Mouse (Mus musculus) hindbrain, postnatal 0 days (tissue): ENCODE results near the gene Dapk2. TPM values are rescaled to one million over a fixed set of nuclear protein-coding genes. Genes with fewer than 3 reads are reported as not detected.
A peak's percentile ranks its signal among the peaks of the same experiment; 100 is the strongest.
"Not testable (repeated sequence)": the region's sequence is repeated elsewhere in the genome, so short reads cannot be mapped to it uniquely, and the experiment has no call there.

ENCODE experiments used
- ATAC-seq: fragments of 200-750 bp; cut with Nextera tagmentation; 2 replicates; pipeline ENCODE4 v1.8.0; 2017; ENCODE audit warnings: mild to moderate bottlenecking, moderate TSS enrichment, moderate library complexity
- DNase-seq: peaks from one replicate; pipeline ENCODE4 v3.0.0-alpha.2; 2015; ENCODE audit warnings: low spot score
- H3K27ac ChIP-seq: fragments of 300-500 bp; sonication (generic); 2 replicates; pipeline ENCODE4 v1.5.1; 2014; ENCODE audit warnings: mild to moderate bottlenecking
- H3K27me3 ChIP-seq: fragments of 300-500 bp; sonication (generic); 2 replicates; pipeline ENCODE4 v1.6.1; 2014; ENCODE audit warnings: low read length, mixed read lengths; ENCODE audit not compliant: insufficient read depth
- H3K36me3 ChIP-seq: fragments of 300-500 bp; sonication (generic); 2 replicates; pipeline ENCODE4 v1.6.1; 2014; ENCODE audit warnings: low read length, mixed read lengths; ENCODE audit not compliant: insufficient read depth
- H3K4me1 ChIP-seq: fragments of 300-500 bp; sonication (generic); 2 replicates; pipeline ENCODE4 v1.6.1; 2014; ENCODE audit warnings: antibody characterized with exemption, low read length, mixed read lengths; ENCODE audit not compliant: insufficient read depth
- H3K4me2 ChIP-seq: fragments of 300-500 bp; sonication (generic); 2 replicates; pipeline ENCODE4 v1.6.1; 2014; ENCODE audit warnings: low read depth, mild to moderate bottlenecking, low read length, moderate library complexity, mixed read lengths
- H3K4me3 ChIP-seq: fragments of 300-500 bp; sonication (generic); 2 replicates; pipeline ENCODE4 v1.5.1; 2014; ENCODE audit warnings: low read length
- H3K9ac ChIP-seq: fragments of 300-500 bp; sonication (generic); replicated peaks from 2 replicates; pipeline ENCODE4 v1.6.1; 2014; ENCODE audit warnings: mild to moderate bottlenecking, low read length, moderate library complexity, mixed read lengths
- H3K9me3 ChIP-seq: fragments of 300-500 bp; sonication (generic); 2 replicates; pipeline ENCODE4 v1.6.1; 2016; ENCODE audit warnings: low read length, mixed read lengths
- CTCF ChIP-seq: IDR thresholded peaks from 2 replicates; pipeline ENCODE4 v1.5.1; 2016; ENCODE audit warnings: antibody characterized with exemption, control low read depth, low read depth
- whole genome bisulfite sequencing: fragments of 180-500 bp; shearing (Covaris S2); extraction: QIAGEN DNeasy Blood & Tissue Kit; methylation state at CpG from one replicate; pipeline ENCODE4 v1.1.7; 2014; 5-methylcytosine and 5-hydroxymethylcytosine counted together
- polyA plus RNA-seq: library from polyadenylated mRNA; unstranded; fragments of >200 nt; fragmentation: Nextera tagmentation; extraction: Ambion mirVana; gene quantifications from 2 replicates; pipeline ENCODE4 v1.2.1, GENCODE M21; 2015
- total RNA-seq: library from RNA; depleted of rRNA; stranded (reverse); fragments of >200 nt; gene quantifications from 2 replicates; pipeline ENCODE4 v1.2.3, GENCODE M21; 2014

The Dapk2 gene
- total and polyA plus RNA-seq, 2 experiments from 2014 or later = 0.21 to 0.55 TPM

DNA sequence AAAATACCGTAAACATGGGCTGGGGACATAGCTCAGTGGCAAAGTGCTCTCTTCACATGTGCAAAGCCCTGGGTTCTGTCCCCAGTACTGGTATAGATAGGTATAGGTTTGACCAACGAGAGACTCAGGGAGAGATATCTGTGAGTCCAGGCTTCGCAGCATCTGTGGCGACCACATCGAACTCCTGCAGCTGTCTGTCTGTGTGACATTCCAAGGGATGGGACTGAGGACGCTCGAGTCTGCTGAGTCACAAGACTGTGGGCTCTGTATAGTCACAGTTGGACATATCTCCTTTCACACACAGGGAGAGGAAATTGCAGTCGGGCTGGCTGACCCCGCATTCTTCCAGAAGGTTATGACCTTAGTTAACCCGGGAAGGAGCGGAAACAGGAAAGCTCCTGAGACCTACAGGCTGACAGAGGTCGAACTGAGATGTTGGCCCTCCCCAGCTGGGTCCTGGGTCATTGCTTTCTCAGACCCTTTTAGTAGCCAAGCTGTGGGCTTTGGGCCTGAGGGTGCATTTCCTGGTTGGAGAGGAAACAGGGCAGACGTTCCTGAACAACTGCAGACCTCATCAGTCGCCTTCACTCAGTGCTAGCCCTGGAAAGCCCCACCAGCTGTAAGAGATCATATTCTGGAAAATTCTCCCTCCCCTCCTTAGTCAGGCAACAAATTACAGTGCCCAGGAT lies 118.8 kb downstream of the Dapk2 start:
- H3K4me3 ChIP-seq = no peak overlapping the region
- TF ChIP-seq CTCF = no peak
- DNase-seq (no peak), ATAC-seq (no peak)
- no peaks in the 10 kb centered on the region for H3K36me3 ChIP-seq
- H3K9me3 ChIP-seq = no peaks in the 10 kb centered on the region
- no peaks in the 10 kb centered on the region for H3K27me3 ChIP-seq
- no peak overlapping the region for H3K9ac ChIP-seq
- no peak overlapping the region for H3K27ac ChIP-seq
- WGBS = 37% methylated on average over 14 of the region's 14 CpGs
- peaks cover 11% of the 10 kb centered on the region; the same call in 1 of the 2 replicates for H3K4me1 ChIP-seq
- no peak overlapping the region for H3K4me2 ChIP-seq

DNA sequence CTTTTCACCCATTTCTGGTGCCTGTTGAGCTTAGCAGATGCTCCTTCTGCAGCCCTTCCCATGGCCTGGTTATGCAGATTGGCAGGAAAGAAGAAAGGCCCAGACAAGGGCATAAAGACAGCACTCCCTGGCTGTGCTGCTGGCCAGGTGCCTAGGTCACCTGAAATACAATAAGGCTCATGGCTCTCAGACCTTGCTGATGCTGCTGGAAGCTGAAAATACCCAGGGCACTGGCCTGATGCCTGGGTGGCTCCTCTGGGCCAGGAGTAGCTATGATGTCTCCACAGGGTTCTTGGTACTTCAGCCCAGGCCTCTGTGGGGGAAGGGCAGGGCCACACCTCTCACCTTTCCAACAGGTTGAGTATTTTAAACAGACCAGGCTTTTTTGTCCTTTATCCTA lies 121.6 kb downstream of the Dapk2 start:
- Histone ChIP-seq H3K9ac (no peak overlapping the region), H3K27me3 (no peaks in the 10 kb centered on the region), H3K4me3 (no peak overlapping the region), H3K36me3 (no peaks in the 10 kb centered on the region), H3K4me1 (peaks cover 8% of the 10 kb centered on the region; the same call in 1 of the 2 replicates), H3K27ac (no peak overlapping the region), H3K4me2 (no peak overlapping the region), H3K9me3 (no peaks in the 10 kb centered on the region)
- DNase-seq = no peak
- TF ChIP-seq CTCF = no peak
- no peak for ATAC-seq

DNA sequence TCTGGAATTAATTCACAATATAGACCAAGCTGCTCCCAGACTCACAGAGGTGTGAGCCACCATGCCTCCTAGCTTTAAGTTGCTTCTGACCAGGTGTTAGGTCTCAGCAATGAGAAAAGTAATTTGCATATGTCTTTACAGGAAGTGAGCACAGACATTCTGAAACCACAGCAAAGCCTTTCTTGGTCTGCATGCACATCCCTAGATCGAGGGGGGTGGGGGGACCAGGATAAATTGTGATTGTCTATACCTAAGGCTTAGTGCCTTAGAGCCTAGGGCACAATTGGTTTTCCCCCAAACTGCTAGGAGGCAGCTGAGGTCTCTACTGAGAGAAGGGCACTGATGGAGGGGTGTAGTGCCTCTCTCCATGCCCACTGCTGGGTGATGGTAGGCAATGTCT lies 122.5 kb downstream of the Dapk2 start:
- no peaks in the 10 kb centered on the region for H3K9me3 ChIP-seq
- H3K36me3 ChIP-seq = no peaks in the 10 kb centered on the region
- 77% methylated on average over 1 of the region's 1 CpGs for WGBS
- ATAC-seq (no peak), DNase-seq (no peak)
- H3K27me3 ChIP-seq = no peaks in the 10 kb centered on the region
- no peak overlapping the region for H3K4me3 ChIP-seq
- H3K4me1 ChIP-seq = no peaks in the 10 kb centered on the region
- TF ChIP-seq CTCF = no peak
- no peak overlapping the region for H3K27ac ChIP-seq
- H3K4me2 ChIP-seq = no peak overlapping the region
- no peak overlapping the region for H3K9ac ChIP-seq

DNA sequence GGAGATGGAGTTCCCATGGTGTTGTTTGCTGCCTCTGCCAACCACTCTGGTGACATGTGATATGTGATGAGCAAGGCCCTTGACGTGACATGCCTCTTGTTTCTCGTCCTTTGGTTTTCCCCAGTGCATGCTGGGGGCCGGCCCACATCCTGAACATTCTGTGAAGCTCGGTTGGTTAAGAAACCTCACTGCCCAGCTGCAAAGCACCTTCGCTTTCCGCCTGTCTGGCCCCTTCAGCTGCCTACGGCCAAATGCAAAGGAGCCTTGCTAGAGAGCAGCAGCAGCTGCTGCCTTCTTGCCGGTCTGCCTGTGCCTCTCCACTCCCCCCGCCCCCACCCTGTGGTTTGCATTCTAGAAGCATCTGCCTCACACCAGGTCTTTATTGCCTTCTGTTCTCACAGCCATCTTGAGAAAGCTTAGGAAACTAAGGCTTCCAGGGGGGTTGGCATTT lies 123.5 kb downstream of the Dapk2 start:
- H3K9me3 ChIP-seq = no peaks in the 10 kb centered on the region
- no peak for TF ChIP-seq CTCF
- no peak overlapping the region for H3K4me3 ChIP-seq
- ATAC-seq (peak; percentile 66), DNase-seq (peak; percentile 51)
- no peak overlapping the region for H3K4me2 ChIP-seq
- H3K36me3 ChIP-seq = no peaks in the 10 kb centered on the region
- no peak overlapping the region for H3K9ac ChIP-seq
- H3K27me3 ChIP-seq = no peaks in the 10 kb centered on the region
- H3K27ac ChIP-seq = no peak overlapping the region; the same call in 1 of the 2 replicates
- no peaks in the 10 kb centered on the region for H3K4me1 ChIP-seq
- 42% methylated on average over 9 of the region's 9 CpGs for WGBS

DNA sequence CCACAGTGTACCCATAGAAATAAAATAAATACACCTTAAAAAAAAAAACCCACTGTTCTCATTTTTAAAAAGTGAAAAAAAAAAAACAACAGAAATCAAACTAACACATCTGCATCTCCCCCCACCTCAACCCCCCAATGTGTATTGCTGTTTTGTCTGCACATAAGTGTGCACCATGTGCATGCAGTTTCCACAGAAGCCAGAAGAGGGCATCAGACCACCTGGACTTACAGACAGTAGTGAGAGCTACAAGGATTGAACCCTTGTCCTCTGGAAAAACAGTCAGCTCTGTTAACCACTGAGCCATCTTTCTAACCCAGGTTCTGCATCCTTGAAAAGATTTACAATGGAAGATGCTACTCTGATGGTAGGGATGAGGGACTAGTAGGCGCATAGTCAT lies 124.6 kb downstream of the Dapk2 start:
- Histone ChIP-seq H3K27me3 (no peaks in the 10 kb centered on the region), H3K4me2 (no peak overlapping the region), H3K36me3 (no peaks in the 10 kb centered on the region), H3K9ac (no peak overlapping the region), H3K4me1 (no peaks in the 10 kb centered on the region), H3K27ac (no peak overlapping the region), H3K4me3 (no peak overlapping the region), H3K9me3 (no peaks in the 10 kb centered on the region)
- DNase-seq (no peak), ATAC-seq (no peak)
- WGBS = 97% methylated on average over 1 of the region's 1 CpGs
- peak; percentile 45 for TF ChIP-seq CTCF

DNA sequence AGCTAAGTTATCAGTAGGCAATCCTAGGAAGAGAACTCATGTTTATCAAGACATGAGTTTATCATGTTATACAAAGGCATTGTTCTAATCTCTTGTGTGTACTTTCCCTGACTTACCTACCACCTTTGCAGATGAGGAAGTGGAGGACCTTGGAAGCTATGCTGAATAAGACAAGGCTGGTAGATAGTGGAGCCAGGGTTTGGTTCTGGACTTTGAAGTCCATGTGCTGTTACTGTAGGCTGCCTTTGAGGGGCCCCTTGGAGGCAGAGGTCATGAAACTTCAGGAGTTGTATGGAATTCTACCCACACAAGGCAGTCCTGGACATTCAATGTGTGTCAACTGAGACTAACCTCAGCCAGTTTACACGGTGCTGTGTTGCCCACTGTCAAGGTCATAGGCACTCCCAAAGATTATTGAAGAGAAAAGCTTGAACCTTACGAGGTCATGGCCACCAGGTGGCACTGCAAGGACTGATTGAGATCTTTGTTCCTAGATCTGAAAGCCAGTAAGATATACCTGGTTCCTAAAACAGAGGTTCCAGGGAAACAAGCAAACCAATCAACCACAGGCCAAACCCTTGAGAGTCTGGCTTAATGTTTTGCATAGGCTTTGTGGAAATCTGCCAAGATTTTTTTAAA lies 125.7 kb downstream of the Dapk2 start:
- no peak for ATAC-seq
- 15% methylated on average over 2 of the region's 2 CpGs for WGBS
- peak; percentile 77 for TF ChIP-seq CTCF

DNA sequence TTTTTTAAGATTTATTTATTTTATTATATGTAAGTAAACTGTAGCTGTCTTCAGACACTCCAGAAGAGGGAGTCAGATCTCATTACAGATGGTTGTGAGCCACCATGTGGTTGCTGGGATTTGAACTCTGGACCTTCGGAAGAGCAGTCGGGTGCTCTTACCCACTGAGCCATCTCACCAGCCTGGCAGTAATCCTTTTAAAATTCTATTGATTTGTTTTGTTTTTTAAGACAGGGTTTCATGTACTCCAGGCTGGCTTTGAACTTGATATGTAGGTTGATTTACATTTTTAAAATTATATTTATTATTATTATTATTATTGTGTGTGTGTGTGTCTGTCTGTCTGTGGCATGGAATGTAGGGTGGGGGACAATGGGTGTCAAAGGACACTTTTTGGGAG lies 127.2 kb downstream of the Dapk2 start:
- not testable (repeated sequence) for H3K4me2 ChIP-seq, H3K4me3 ChIP-seq, H3K27me3 ChIP-seq, ATAC-seq, H3K36me3 ChIP-seq, H3K27ac ChIP-seq, DNase-seq, H3K9me3 ChIP-seq, H3K9ac ChIP-seq, H3K4me1 ChIP-seq
- WGBS = 97% methylated on average over 2 of the region's 2 CpGs

More for the DNA sequence above, 125.7 kb downstream of the Dapk2 start:
- Histone ChIP-seq H3K9me3 (no peaks in the 10 kb centered on the region), H3K4me3 (no peak overlapping the region), H3K36me3 (no peaks in the 10 kb centered on the region), H3K9ac (no peak overlapping the region), H3K27ac (no peak overlapping the region), H3K27me3 (no peaks in the 10 kb centered on the region), H3K4me2 (no peak overlapping the region), H3K4me1 (no peaks in the 10 kb centered on the region)
- peak; percentile 83 for DNase-seq
